Mouse (Mus musculus) c-Kit-negative CD71-positive TER-119-positive erythroid progenitor cells, embryonic 14.5 days (primary cell): ENCODE measurements around the gene Hjurp.

ENCODE experiments used
- DNase-seq: peaks from one replicate; pipeline ENCODE4 v3.0.0-alpha.2; 2013; ENCODE audit warnings: low read depth, low spot score

Gene Hjurp

GRCm38 (mm10) chr1:88280006-88280690 lies 2.7 kb upstream of the Hjurp start:
- no peak for DNase-seq

- DNase-seq, result no peak
These were observed 1.9 kb upstream of the Hjurp start for GRCm38 (mm10) chr1:88279111-88280005.

GRCm38 (mm10) chr1:88277818-88278511 lies 532 bp upstream of the Hjurp start:
- no peak for DNase-seq

- DNase-seq, result no peak
These were observed 822 bp downstream of the Hjurp start for GRCm38 (mm10) chr1:88276524-88277097.

GRCm38 (mm10) chr1:88275698-88276523 lies 1.5 kb downstream of the Hjurp start:
- no peak for DNase-seq

GRCm38 (mm10) chr1:88275078-88275680 lies 2.3 kb downstream of the Hjurp start:
- DNase-seq, result no peak

GRCm38 (mm10) chr1:88274371-88275077 lies 2.9 kb downstream of the Hjurp start:
- no peak for DNase-seq

- DNase-seq, result no peak
These were observed 3.6 kb downstream of the Hjurp start for GRCm38 (mm10) chr1:88273832-88274231.

- DNase-seq, result no peak
These were observed 4.1 kb downstream of the Hjurp start for GRCm38 (mm10) chr1:88273326-88273725.

GRCm38 (mm10) chr1:88272851-88273250 lies 4.6 kb downstream of the Hjurp start:
- DNase-seq, result no peak

GRCm38 (mm10) chr1:88269539-88270309 lies 7.7 kb downstream of the Hjurp start:
- no peak for DNase-seq

GRCm38 (mm10) chr1:88268070-88268469 lies 9.4 kb downstream of the Hjurp start:
- DNase-seq, result no peak

- no peak for DNase-seq
These were observed 9.9 kb downstream of the Hjurp start for GRCm38 (mm10) chr1:88267489-88267888.

- DNase-seq, result no peak
These were observed 11.3 kb downstream of the Hjurp start for GRCm38 (mm10) chr1:88266123-88266522.

- no peak for DNase-seq
These were observed 12.6 kb downstream of the Hjurp start for GRCm38 (mm10) chr1:88264869-88265240.

- DNase-seq, result no peak
These were observed 13.1 kb downstream of the Hjurp start for GRCm38 (mm10) chr1:88264237-88264868.

GRCm38 (mm10) chr1:88263778-88264177 lies 13.7 kb downstream of the Hjurp start:
- DNase-seq, result no peak

GRCm38 (mm10) chr1:88262961-88263360 lies 14.5 kb downstream of the Hjurp start:
- no peak for DNase-seq

GRCm38 (mm10) chr1:88262255-88262654 lies 15.2 kb downstream of the Hjurp start:
- DNase-seq, result no peak
